Mouse (Mus musculus): ENCODE data around the gene Gm21440.
"Not testable (repeated sequence)": the region's sequence is repeated elsewhere in the genome, so short reads cannot be mapped to it uniquely, and the experiment has no call there.

The Gm21440 gene

DNA sequence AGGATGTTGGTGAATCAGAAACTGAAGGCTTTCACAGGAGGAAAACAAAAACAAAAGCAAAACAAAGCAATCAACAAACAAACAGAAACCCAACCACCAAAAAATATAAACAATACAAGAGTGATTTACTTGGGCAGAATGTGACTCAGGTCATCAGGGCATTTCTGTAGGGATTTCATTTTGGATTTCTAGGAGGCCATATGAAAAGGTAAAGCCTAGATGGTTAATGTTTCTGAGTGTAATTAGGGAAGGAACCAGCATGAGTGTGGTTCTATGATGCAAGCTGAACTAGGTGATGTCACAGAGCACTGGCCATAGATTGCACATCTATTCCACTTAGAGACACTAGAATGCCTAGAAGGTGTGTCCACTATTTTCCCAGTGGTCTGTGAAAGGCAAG, at the start of gene Gm21440, which contains the start of gene Gm21454:
Gm21440 (plus strand) TSS at position 301 of the 400 bp plus-strand sequence.
Gm21454 (plus strand) TSS at position 352 of the 400 bp plus-strand sequence.
- not testable (repeated sequence) for DNase-seq

DNA sequence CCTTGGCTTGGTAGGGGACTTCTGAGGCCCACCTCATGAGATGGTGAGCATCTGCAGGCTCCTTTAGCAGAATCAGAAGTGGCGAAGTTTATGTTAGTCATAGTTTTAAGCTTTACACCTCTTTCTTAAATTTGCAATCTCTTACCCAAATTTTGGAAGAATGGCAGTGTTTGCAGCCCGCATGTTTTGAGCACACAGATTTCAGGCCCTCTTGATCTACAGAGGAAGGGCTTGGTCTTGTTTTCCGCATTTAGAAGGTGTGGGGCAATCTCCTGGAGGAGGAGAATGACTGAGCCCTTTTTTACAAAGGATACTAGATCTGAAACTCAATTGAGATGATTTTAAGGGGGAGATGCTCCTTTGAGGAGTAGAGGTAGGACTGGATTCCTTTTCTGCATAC, 28.4 kb upstream of the Gm21440 start, which contains the start of gene Gm21828:
Gm21828 (minus strand) TSS at position 101 of the 400 bp plus-strand sequence.
- DNase-seq, result not testable (repeated sequence)
